Mouse (Mus musculus) thymus, adult 2 months (tissue): ENCODE measurements at regions not wholly inside any gene's neighbourhood (a gene's known extent, or its start where the extent isn't known, plus 50 kb on each side); places are given as distances from the start of the nearest gene placed in this dataset.
"Not testable (repeated sequence)": the region's sequence is repeated elsewhere in the genome, so short reads cannot be mapped to it uniquely, and the experiment has no call there.

Source experiments
- DNase-seq: peaks from one replicate; pipeline ENCODE4 v3.0.0; 2021
- H3K27ac ChIP-seq: fragments of 200-500 bp; 2 replicates; pipeline ENCODE4 v1.5.1; 2012; ENCODE audit warnings: low read length, control low read depth; ENCODE audit not compliant: control insufficient read depth, insufficient read depth
- H3K27me3 ChIP-seq: fragments of 200-500 bp; 2 replicates; pipeline ENCODE4 v1.6.1; 2012; ENCODE audit warnings: mild to moderate bottlenecking, low read length, moderate library complexity, mixed read lengths; ENCODE audit not compliant: control insufficient read depth, insufficient read depth
- H3K36me3 ChIP-seq: fragments of 200-500 bp; 2 replicates; pipeline ENCODE4 v1.6.1; 2012; ENCODE audit warnings: mild to moderate bottlenecking, low read length, moderate library complexity; ENCODE audit not compliant: control insufficient read depth, insufficient read depth
- H3K4me1 ChIP-seq: fragments of 200-500 bp; replicated peaks from 2 replicates; pipeline ENCODE4 v1.6.1; 2012; ENCODE audit warnings: low read length; ENCODE audit not compliant: control insufficient read depth, insufficient read depth
- H3K4me3 ChIP-seq: fragments of 200-500 bp; 2 replicates; pipeline ENCODE4 v1.5.1; 2012; ENCODE audit warnings: mild to moderate bottlenecking, low read length, control low read depth, moderate library complexity; ENCODE audit not compliant: control insufficient read depth, insufficient read depth
- CTCF ChIP-seq: fragments of 200-500 bp; IDR thresholded peaks from 2 replicates; pipeline ENCODE4 v1.5.1; 2012; ENCODE audit warnings: mild to moderate bottlenecking, control low read depth, low read length, moderate library complexity, borderline replicate concordance; ENCODE audit not compliant: control insufficient read depth, poor library complexity, insufficient read depth; ENCODE audit errors: extremely low read depth
- POLR2A ChIP-seq: fragments of 200-500 bp; IDR thresholded peaks from 2 replicates; pipeline ENCODE4 v1.6.1; 2012; ENCODE audit warnings: mild to moderate bottlenecking, low read length, control low read depth, moderate library complexity; ENCODE audit not compliant: control insufficient read depth, poor library complexity, insufficient read depth; ENCODE audit errors: extremely low read depth
- WGBS: fragments of 180-500 bp; shearing (Covaris S2); methylation state at CpG from one replicate; pipeline ENCODE4 v1.1.7; 2018; 5-methylcytosine and 5-hydroxymethylcytosine counted together

DNA sequence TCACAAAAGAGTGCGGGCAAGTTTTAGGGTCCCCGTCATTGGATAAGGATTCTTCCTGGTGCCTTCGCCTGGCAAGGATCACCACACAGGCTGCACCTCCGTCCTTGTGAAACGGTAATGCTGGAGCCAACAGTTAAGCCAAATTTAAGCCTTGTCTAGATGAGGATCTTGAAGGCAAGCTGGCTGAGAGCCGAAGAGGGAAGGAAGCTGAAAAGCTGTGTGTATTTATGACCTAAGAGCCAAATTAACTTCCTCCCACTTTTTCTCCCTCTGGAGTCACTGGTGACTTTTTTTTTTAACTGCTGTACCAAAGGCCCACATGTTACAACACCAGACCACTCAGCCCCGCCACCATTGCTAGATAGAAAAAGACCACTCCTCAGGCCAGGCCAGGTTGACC lies 249.1 kb upstream of the Jarid2 start:
- DNase-seq, result no peak
- H3K27ac ChIP-seq, result no peak overlapping the region
- no peaks in the 10 kb centered on the region for H3K36me3 ChIP-seq
- H3K27me3 ChIP-seq, result no peaks in the 10 kb centered on the region
- H3K4me1 ChIP-seq, result peaks cover 15% of the 10 kb centered on the region
- TF ChIP-seq POLR2A (no peak), CTCF (no peak)
- no peak overlapping the region for H3K4me3 ChIP-seq
- 51% methylated on average over 7 of the region's 7 CpGs for WGBS

DNA sequence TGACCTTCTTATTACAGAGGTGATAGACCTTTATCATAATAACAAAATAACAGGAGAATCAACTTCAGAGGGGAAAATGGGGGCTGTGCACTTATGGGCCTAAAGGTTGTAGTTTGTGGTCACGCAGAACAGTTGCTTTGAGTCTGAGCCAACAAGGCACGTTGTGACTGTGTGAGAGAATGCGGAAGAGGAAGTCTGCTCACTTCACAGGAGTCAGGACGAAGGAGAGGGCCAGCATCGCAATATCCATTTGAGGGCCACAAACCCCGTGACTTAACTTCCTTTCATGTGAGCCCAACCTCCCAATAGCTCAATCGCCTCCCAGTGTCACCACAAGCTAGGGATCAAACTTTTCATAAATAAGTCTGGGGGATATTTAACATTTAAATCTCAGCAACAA lies 246.6 kb upstream of the Jarid2 start:
- Histone ChIP-seq H3K36me3 (no peaks in the 10 kb centered on the region), H3K4me3 (no peak overlapping the region), H3K4me1 (peaks cover 15% of the 10 kb centered on the region), H3K27me3 (no peaks in the 10 kb centered on the region), H3K27ac (no peak overlapping the region)
- WGBS, result 11% methylated on average over 7 of the region's 7 CpGs
- no peak for DNase-seq
- TF ChIP-seq CTCF (no peak), POLR2A (no peak)

DNA sequence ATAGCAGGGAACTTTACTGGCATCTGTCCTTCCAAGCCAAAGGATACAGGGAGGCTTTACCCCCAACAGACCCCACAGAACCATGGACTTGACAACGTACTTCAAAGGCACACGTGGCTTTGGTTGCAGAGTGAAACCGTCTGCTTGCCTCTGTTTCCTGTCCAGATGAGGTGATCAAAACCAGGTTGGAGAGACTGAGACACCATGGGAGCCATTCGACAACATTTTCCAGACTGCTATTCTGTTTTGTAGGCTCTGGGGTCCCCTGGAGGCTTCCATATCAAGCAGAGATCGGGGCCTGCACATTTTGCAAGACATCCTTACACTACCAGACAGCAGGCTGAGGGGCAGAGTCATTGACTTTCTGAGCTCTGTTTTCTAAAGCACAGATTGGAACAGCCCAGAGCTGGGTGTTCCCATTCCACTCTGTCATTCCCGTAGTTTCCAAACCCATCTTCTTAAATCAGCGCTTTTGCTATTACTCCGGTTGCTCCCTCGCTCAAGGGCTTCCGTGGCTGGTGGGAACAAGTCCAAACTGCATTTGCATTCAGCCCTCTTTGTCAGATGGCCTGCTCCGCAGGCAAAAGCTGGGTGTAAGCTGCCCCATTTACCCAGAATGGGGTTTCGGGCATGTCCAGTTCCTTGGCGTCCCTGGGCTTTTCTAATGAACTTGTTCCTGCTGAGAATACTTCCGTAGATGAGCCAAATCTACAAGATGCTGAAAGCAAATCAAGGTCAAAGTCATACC lies 244.5 kb upstream of the Jarid2 start:
- Histone ChIP-seq H3K27me3 (no peaks in the 10 kb centered on the region), H3K4me3 (no peak overlapping the region)
- 68% methylated on average over 14 of the region's 14 CpGs for WGBS

DNA sequence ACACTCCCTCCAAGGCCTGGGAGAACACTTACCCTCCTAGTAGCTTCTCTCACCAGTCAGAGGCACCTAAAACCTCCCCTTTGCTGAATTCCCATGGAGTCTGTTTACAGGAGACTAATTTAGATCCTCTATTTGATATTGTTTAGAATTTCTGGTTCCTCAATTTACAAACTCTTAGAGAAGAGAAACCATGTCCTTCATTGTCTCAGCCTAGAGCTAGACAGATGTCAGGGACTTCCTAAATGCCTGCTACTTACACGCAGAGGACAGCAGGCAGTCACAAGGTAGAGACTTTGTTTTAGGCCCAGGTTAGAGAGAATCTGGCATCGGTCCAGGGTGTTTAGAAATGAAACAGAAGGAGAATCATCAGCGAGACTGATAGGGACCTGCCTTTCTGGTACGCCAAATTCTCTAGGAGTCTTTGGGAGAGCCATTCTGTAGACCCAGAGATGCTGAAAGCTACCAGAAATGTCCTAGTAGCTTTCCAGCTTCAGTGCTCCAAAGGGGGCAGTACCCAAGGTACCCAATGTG lies 238.3 kb upstream of the Jarid2 start:
- no peaks in the 10 kb centered on the region; the same call in 1 of the 2 replicates for H3K4me1 ChIP-seq
- TF ChIP-seq CTCF (no peak), POLR2A (no peak)

More for the DNA sequence above, 244.5 kb upstream of the Jarid2 start:
- Histone ChIP-seq H3K27ac (peak overlapping the region; percentile 13; the same call in 1 of the 2 replicates), H3K4me1 (peaks cover 15% of the 10 kb centered on the region), H3K36me3 (no peaks in the 10 kb centered on the region)
- no peak for DNase-seq
- TF ChIP-seq POLR2A (no peak), CTCF (no peak)

DNA sequence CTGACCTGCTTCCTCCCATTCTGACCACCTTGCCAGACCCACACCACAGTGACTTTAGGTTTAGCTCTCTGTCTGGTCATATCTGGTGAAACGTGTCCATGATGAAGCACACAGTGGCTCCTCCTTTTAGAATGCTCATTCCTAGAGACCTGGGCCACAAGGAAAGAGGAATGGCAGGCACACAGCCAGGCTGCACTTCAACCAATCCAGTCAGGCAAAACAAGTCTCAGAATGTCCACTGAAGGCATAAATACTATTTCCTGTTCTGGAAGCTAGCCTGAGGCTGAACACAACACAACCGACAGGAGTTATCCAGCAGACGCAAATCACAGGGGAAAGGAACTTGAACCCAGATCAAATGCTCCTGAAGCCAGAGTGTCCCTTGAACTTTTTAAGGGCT lies 235.4 kb upstream of the Jarid2 start:
- no peak for DNase-seq
- Histone ChIP-seq H3K27me3 (no peaks in the 10 kb centered on the region), H3K4me1 (no peaks in the 10 kb centered on the region; the same call in 1 of the 2 replicates), H3K27ac (no peak overlapping the region), H3K4me3 (no peak overlapping the region), H3K36me3 (no peaks in the 10 kb centered on the region)
- no peak for TF ChIP-seq POLR2A
- TF ChIP-seq CTCF, result no peak
- 88% methylated on average over 3 of the region's 3 CpGs for WGBS

More for the DNA sequence above, 238.3 kb upstream of the Jarid2 start:
- 64% methylated on average over 4 of the region's 4 CpGs for WGBS
- Histone ChIP-seq H3K36me3 (no peaks in the 10 kb centered on the region), H3K27ac (no peak overlapping the region), H3K4me3 (no peak overlapping the region), H3K27me3 (no peaks in the 10 kb centered on the region)
- no peak for DNase-seq

DNA sequence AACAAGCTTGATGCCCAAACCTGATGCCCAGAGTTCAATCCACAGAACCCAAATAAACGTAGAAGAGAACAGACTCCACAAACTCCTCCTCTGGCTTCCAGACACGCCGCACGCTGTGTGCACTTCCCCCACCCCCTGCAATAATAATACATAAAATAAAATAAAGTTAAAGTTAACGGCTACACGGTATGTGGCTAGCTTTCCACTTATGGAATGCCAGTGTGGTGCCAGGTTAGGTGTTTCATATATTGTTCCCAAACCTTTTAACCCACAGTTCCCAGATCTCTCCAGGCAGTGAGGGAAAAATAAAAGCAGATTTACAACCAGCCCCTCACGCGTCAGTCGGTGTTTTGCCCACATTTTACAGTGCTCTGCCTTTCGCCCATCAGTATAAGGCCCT lies 233.8 kb upstream of the Jarid2 start:
- no peak for DNase-seq
- no peaks in the 10 kb centered on the region for H3K27me3 ChIP-seq
- H3K4me1 ChIP-seq, result peaks cover 4% of the 10 kb centered on the region; the same call in 1 of the 2 replicates
- TF ChIP-seq POLR2A (no peak), CTCF (no peak)
- no peak overlapping the region for H3K4me3 ChIP-seq
- 96% methylated on average over 10 of the region's 10 CpGs for WGBS
- no peak overlapping the region for H3K27ac ChIP-seq
- H3K36me3 ChIP-seq, result no peaks in the 10 kb centered on the region

DNA sequence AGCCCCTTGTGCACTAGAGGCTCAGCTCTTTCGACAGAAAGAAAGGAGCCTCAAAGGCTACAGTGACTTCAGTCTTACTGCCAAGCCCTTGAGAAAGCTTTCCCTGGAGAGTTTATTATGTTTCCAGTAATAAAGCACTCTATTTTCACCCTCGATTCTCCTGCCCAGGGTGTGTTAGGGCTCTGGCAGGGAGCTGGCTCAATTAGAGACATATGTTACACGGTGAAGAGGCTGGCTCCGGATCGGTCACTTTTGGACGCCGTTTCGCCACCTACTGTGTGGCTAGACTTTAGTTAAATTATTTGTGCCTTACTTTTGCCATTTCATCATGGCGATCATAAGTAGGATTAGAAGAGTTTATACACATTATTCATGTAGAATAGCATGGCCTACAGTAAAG lies 232.7 kb upstream of the Jarid2 start:
- WGBS, result 97% methylated on average over 9 of the region's 9 CpGs

DNA sequence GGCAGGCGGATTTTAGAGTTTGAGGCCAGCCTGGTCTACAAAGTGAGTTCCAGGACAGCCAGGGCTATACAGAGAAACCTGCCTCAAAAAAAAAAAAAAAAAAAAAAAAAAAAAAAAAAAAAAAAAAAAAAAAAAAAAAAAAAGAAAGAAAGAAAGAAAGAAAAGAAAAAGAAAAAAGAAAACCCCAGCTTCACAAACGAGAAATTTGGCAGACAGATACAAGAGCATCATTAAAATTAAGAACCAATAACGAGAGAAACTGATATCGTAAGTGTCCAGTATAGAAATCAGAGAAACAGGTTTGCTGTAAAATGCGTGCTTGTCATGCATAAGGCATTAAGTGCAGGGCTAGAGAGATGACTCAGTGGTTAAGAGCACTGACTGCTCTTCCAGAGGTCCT lies 228.4 kb upstream of the Jarid2 start:
- not testable (repeated sequence) for H3K36me3 ChIP-seq, H3K27ac ChIP-seq, H3K27me3 ChIP-seq, H3K4me3 ChIP-seq, DNase-seq
- 87% methylated on average over 5 of the region's 5 CpGs for WGBS
- H3K4me1 ChIP-seq, result peaks cover 22% of the 10 kb centered on the region

More for the DNA sequence above, 232.7 kb upstream of the Jarid2 start:
- Histone ChIP-seq H3K36me3 (no peaks in the 10 kb centered on the region), H3K27me3 (no peaks in the 10 kb centered on the region), H3K27ac (no peak overlapping the region), H3K4me3 (no peak overlapping the region), H3K4me1 (peaks cover 6% of the 10 kb centered on the region)
- no peak for TF ChIP-seq POLR2A
- no peak for TF ChIP-seq CTCF
- no peak for DNase-seq
